Mouse (Mus musculus) CH12F3 (cell line): ENCODE data around the gene Prkcd.

Experiments
- in situ Hi-C: fragments of 300-500 bp; cut with MboI; formaldehyde crosslinking; loops from 2 replicates; pipeline ENCODE4 v1.14.3; 2020; ENCODE audit warnings: low sequenced_read_pairs

The Prkcd gene

GRCm38 (mm10) chr14:30625856-30626726 is at the start of gene Prkcd:
Gene Prkcd, minus strand, starts transcription at chr14:30626210.
- in situ Hi-C loops: no loop called here

- in situ Hi-C loops: loop anchor here (5.0 to 25.0 kb wide), 2 partner anchors 83 to 187 kb away; no protein-coding TSS in a partner anchor
Observed at GRCm38 (mm10) chr14:30674947-30675346, 48.9 kb upstream of the Prkcd start.

- in situ Hi-C loops: loop anchor here (5.0 kb wide), 1 partner anchor 80 kb away; no protein-coding TSS in a partner anchor
Observed at GRCm38 (mm10) chr14:30671986-30672312, 45.9 kb upstream of the Prkcd start.

- in situ Hi-C loops: loop anchor here (5.0 kb wide), 1 partner anchor 79 kb away; no protein-coding TSS in a partner anchor
Observed at GRCm38 (mm10) chr14:30671095-30671985, 45.3 kb upstream of the Prkcd start.

- in situ Hi-C loops: loop anchor here (5.0 kb wide), 1 partner anchor 78 kb away; no protein-coding TSS in a partner anchor
Observed at GRCm38 (mm10) chr14:30670161-30670560, 44.2 kb upstream of the Prkcd start.

GRCm38 (mm10) chr14:30666604-30667003 is 40.6 kb upstream of the Prkcd start:
- in situ Hi-C loops: no loop called here

- in situ Hi-C loops: no loop called here
Observed at GRCm38 (mm10) chr14:30666061-30666460, 40.1 kb upstream of the Prkcd start.

GRCm38 (mm10) chr14:30655531-30655930 is 29.5 kb upstream of the Prkcd start:
- in situ Hi-C loops: no loop called here

GRCm38 (mm10) chr14:30654691-30655228 is 28.8 kb upstream of the Prkcd start:
- in situ Hi-C loops: no loop called here

- in situ Hi-C loops: no loop called here
Observed at GRCm38 (mm10) chr14:30653943-30654659, 28.1 kb upstream of the Prkcd start, which contains the start of gene Rft1. Gene Rft1, plus strand, starts transcription at chr14:30654360.

GRCm38 (mm10) chr14:30650969-30651368 is 25.0 kb upstream of the Prkcd start:
- in situ Hi-C loops: no loop called here

- in situ Hi-C loops: no loop called here
Observed at GRCm38 (mm10) chr14:30649745-30650144, 23.7 kb upstream of the Prkcd start.

- in situ Hi-C loops: no loop called here
Observed at GRCm38 (mm10) chr14:30648478-30648877, 22.5 kb upstream of the Prkcd start.

GRCm38 (mm10) chr14:30646486-30646885 is 20.5 kb upstream of the Prkcd start:
- in situ Hi-C loops: no loop called here

- in situ Hi-C loops: no loop called here
Observed at GRCm38 (mm10) chr14:30645066-30645465, 19.1 kb upstream of the Prkcd start.

GRCm38 (mm10) chr14:30644026-30644425 is 18.0 kb upstream of the Prkcd start:
- in situ Hi-C loops: no loop called here

- in situ Hi-C loops: no loop called here
Observed at GRCm38 (mm10) chr14:30641748-30642147, 15.7 kb upstream of the Prkcd start.

GRCm38 (mm10) chr14:30638686-30639085 is 12.7 kb upstream of the Prkcd start:
- in situ Hi-C loops: no loop called here

- in situ Hi-C loops: no loop called here
Observed at GRCm38 (mm10) chr14:30638009-30638408, 12.0 kb upstream of the Prkcd start.

- in situ Hi-C loops: no loop called here
Observed at GRCm38 (mm10) chr14:30637087-30637486, 11.1 kb upstream of the Prkcd start.
